Mouse (Mus musculus): ENCODE measurements around the gene Fbln2. TPM values are rescaled to one million over a fixed set of nuclear protein-coding genes. Genes with fewer than 3 reads are reported as not detected.

The Fbln2 gene
- polyA plus RNA-seq, 1 experiment, result 0.07 TPM

GRCm38 (mm10) chr6:91268318-91268717 is 56.1 kb downstream of the Fbln2 start:
- Histone ChIP-seq H3K4me3 (replicated peaks) (no peak overlapping the region), H3K4me1 (ENCODE audit: control insufficient read depth) (no peaks in the 10 kb centered on the region), H3K27me3 (ENCODE audit: control insufficient read depth) (no peaks in the 10 kb centered on the region), H3K36me3 (ENCODE audit: control insufficient read depth) (no peaks in the 10 kb centered on the region), H3K9me3 (ENCODE audit: control insufficient read depth, low read length) (no peaks in the 10 kb centered on the region)
- no peak for TF ChIP-seq GATA1 (IDR thresholded peaks at IDR 0.05; ENCODE audit: low read length)
- no peak for TF ChIP-seq TAL1 (IDR thresholded peaks at IDR 0.05; ENCODE audit: low read length)

- Histone ChIP-seq H3K9me3 (ENCODE audit: control insufficient read depth, low read length) (no peaks in the 10 kb centered on the region), H3K4me1 (ENCODE audit: control insufficient read depth) (no peaks in the 10 kb centered on the region), H3K4me3 (replicated peaks) (no peak overlapping the region), H3K36me3 (ENCODE audit: control insufficient read depth) (no peaks in the 10 kb centered on the region), H3K27me3 (ENCODE audit: control insufficient read depth) (peaks cover 10% of the 10 kb centered on the region)
- TF ChIP-seq GATA1 (IDR thresholded peaks at IDR 0.05; ENCODE audit: low read length) (no peak), TAL1 (IDR thresholded peaks at IDR 0.05; ENCODE audit: low read length) (no peak)
Observed at GRCm38 (mm10) chr6:91277549-91277948, 65.3 kb downstream of the Fbln2 start.

- TF ChIP-seq GATA1 (IDR thresholded peaks at IDR 0.05; ENCODE audit: low read length), result no peak
- no peak for TF ChIP-seq TAL1 (IDR thresholded peaks at IDR 0.05; ENCODE audit: low read length)
- Histone ChIP-seq H3K4me1 (ENCODE audit: control insufficient read depth) (peaks cover 2% of the 10 kb centered on the region), H3K27me3 (ENCODE audit: control insufficient read depth) (peaks cover 16% of the 10 kb centered on the region)
Observed at GRCm38 (mm10) chr6:91278302-91278701, 66.0 kb downstream of the Fbln2 start.

GRCm38 (mm10) chr6:91279477-91279876 is 67.2 kb downstream of the Fbln2 start:
- Histone ChIP-seq H3K4me1 (ENCODE audit: control insufficient read depth) (peaks cover 2% of the 10 kb centered on the region), H3K27me3 (ENCODE audit: control insufficient read depth) (peaks cover 28% of the 10 kb centered on the region), H3K4me3 (replicated peaks) (no peak overlapping the region), H3K9me3 (ENCODE audit: control insufficient read depth, low read length) (no peaks in the 10 kb centered on the region), H3K36me3 (ENCODE audit: control insufficient read depth) (no peaks in the 10 kb centered on the region)
- no peak for TF ChIP-seq TAL1 (IDR thresholded peaks at IDR 0.05; ENCODE audit: low read length)
- no peak for TF ChIP-seq GATA1 (IDR thresholded peaks at IDR 0.05; ENCODE audit: low read length)

More at GRCm38 (mm10) chr6:91278302-91278701, 66.0 kb downstream of the Fbln2 start:
- no peaks in the 10 kb centered on the region for H3K9me3 ChIP-seq (ENCODE audit: control insufficient read depth, low read length)
- H3K36me3 ChIP-seq (ENCODE audit: control insufficient read depth), result no peaks in the 10 kb centered on the region
- H3K4me3 ChIP-seq (replicated peaks), result no peak overlapping the region

- TF ChIP-seq GATA1 (IDR thresholded peaks at IDR 0.05; ENCODE audit: low read length) (no peak), TAL1 (IDR thresholded peaks at IDR 0.05; ENCODE audit: low read length) (no peak)
- no peaks in the 10 kb centered on the region for H3K9me3 ChIP-seq (ENCODE audit: control insufficient read depth, low read length)
- H3K27me3 ChIP-seq (ENCODE audit: control insufficient read depth), result peaks cover 45% of the 10 kb centered on the region
- no peak overlapping the region for H3K4me3 ChIP-seq (replicated peaks)
- no peaks in the 10 kb centered on the region for H3K36me3 ChIP-seq (ENCODE audit: control insufficient read depth)
- H3K4me1 ChIP-seq (ENCODE audit: control insufficient read depth), result peaks cover 2% of the 10 kb centered on the region
Observed at GRCm38 (mm10) chr6:91281206-91281605, 69.0 kb downstream of the Fbln2 start.

GRCm38 (mm10) chr6:91281747-91282146 is 69.5 kb downstream of the Fbln2 start:
- H3K27me3 ChIP-seq (ENCODE audit: control insufficient read depth), result peaks cover 50% of the 10 kb centered on the region
- no peak overlapping the region for H3K4me3 ChIP-seq (replicated peaks)

GRCm38 (mm10) chr6:91283031-91283430 is 70.8 kb downstream of the Fbln2 start:
- H3K27me3 ChIP-seq (ENCODE audit: control insufficient read depth), result peaks cover 58% of the 10 kb centered on the region

More at GRCm38 (mm10) chr6:91281747-91282146, 69.5 kb downstream of the Fbln2 start:
- Histone ChIP-seq H3K9me3 (ENCODE audit: control insufficient read depth, low read length) (no peaks in the 10 kb centered on the region), H3K36me3 (ENCODE audit: control insufficient read depth) (no peaks in the 10 kb centered on the region), H3K4me1 (ENCODE audit: control insufficient read depth) (peaks cover 2% of the 10 kb centered on the region)
- TF ChIP-seq GATA1 (IDR thresholded peaks at IDR 0.05; ENCODE audit: low read length) (no peak), TAL1 (IDR thresholded peaks at IDR 0.05; ENCODE audit: low read length) (no peak)

GRCm38 (mm10) chr6:91284521-91285449 is 72.5 kb downstream of the Fbln2 start:
- Histone ChIP-seq H3K9me3 (ENCODE audit: control insufficient read depth, low read length) (no peaks in the 10 kb centered on the region), H3K36me3 (ENCODE audit: control insufficient read depth) (no peaks in the 10 kb centered on the region), H3K4me3 (replicated peaks) (no peak overlapping the region), H3K4me1 (ENCODE audit: control insufficient read depth) (peaks cover 2% of the 10 kb centered on the region), H3K27me3 (ENCODE audit: control insufficient read depth) (peaks cover 66% of the 10 kb centered on the region)
- no peak for TF ChIP-seq TAL1 (IDR thresholded peaks at IDR 0.05; ENCODE audit: low read length)
- no peak for TF ChIP-seq GATA1 (IDR thresholded peaks at IDR 0.05; ENCODE audit: low read length)

More at GRCm38 (mm10) chr6:91283031-91283430, 70.8 kb downstream of the Fbln2 start:
- no peaks in the 10 kb centered on the region for H3K9me3 ChIP-seq (ENCODE audit: control insufficient read depth, low read length)
- TF ChIP-seq GATA1 (IDR thresholded peaks at IDR 0.05; ENCODE audit: low read length), result no peak
- no peak for TF ChIP-seq TAL1 (IDR thresholded peaks at IDR 0.05; ENCODE audit: low read length)
- no peaks in the 10 kb centered on the region for H3K36me3 ChIP-seq (ENCODE audit: control insufficient read depth)
- H3K4me1 ChIP-seq (ENCODE audit: control insufficient read depth), result peaks cover 2% of the 10 kb centered on the region
- H3K4me3 ChIP-seq (replicated peaks), result no peak overlapping the region

- Histone ChIP-seq H3K4me3 (replicated peaks) (no peak overlapping the region), H3K27me3 (ENCODE audit: control insufficient read depth) (peaks cover 66% of the 10 kb centered on the region)
Observed at GRCm38 (mm10) chr6:91285450-91285790, 73.2 kb downstream of the Fbln2 start.

More at GRCm38 (mm10) chr6:91285450-91285790, 73.2 kb downstream of the Fbln2 start:
- Histone ChIP-seq H3K9me3 (ENCODE audit: control insufficient read depth, low read length) (no peaks in the 10 kb centered on the region), H3K4me1 (ENCODE audit: control insufficient read depth) (peaks cover 2% of the 10 kb centered on the region), H3K36me3 (ENCODE audit: control insufficient read depth) (no peaks in the 10 kb centered on the region)
- TF ChIP-seq GATA1 (IDR thresholded peaks at IDR 0.05; ENCODE audit: low read length) (no peak), TAL1 (IDR thresholded peaks at IDR 0.05; ENCODE audit: low read length) (no peak)

All from erythroblast, embryonic 14.5 days (primary cell).